Mouse (Mus musculus) liver, embryonic 14.5 days (tissue): ENCODE measurements around the gene Adap2. TPM values are rescaled to one million over a fixed set of nuclear protein-coding genes. Genes with fewer than 3 reads are reported as not detected.

Experiments used
- ATAC-seq: fragments of 200-750 bp; cut with Nextera tagmentation; 2 replicates; pipeline ENCODE4 v1.8.0; 2017; ENCODE audit warnings: moderate number of reproducible peaks, mild to moderate bottlenecking, moderate library complexity; ENCODE audit not compliant: insufficient read depth
- DNase-seq, 3 experiments: peaks; one replicate each; pipeline ENCODE4 v3.0.0-alpha.2; 2012 to 2013; ENCODE audit warnings: low read depth in 3 of 3, low spot score in 3 of 3
- H3K27ac ChIP-seq: fragments of 300-500 bp; sonication (generic); 2 replicates; pipeline ENCODE4 v1.5.1; 2014; ENCODE audit warnings: moderate library complexity, mild to moderate bottlenecking, control low read depth, inconsistent platforms
- H3K27me3 ChIP-seq: fragments of 300-500 bp; sonication (generic); 2 replicates; pipeline ENCODE4 v1.6.1; 2014; ENCODE audit warnings: mild to moderate bottlenecking, low read length, moderate library complexity; ENCODE audit not compliant: control insufficient read depth, insufficient read depth
- H3K36me3 ChIP-seq: fragments of 300-500 bp; sonication (generic); replicated peaks from 2 replicates; pipeline ENCODE4 v1.6.1; 2014; ENCODE audit warnings: low read depth; ENCODE audit not compliant: control insufficient read depth, insufficient read depth
- H3K4me1 ChIP-seq, 2 experiments: fragments of 200-500 bp in 1 of 2; fragments of 300-500 bp in 1 of 2; sonication (generic) in 1 of 2; replicated peaks; 2 replicates each; pipeline ENCODE4 v1.6.1; 2012 to 2014; ENCODE audit warnings: antibody characterized with exemption in 1 of 2, inconsistent platforms in 1 of 2, low read length in 1 of 2; ENCODE audit not compliant: control insufficient read depth in 2 of 2, insufficient read depth in 2 of 2
- H3K4me2 ChIP-seq: fragments of 300-500 bp; sonication (generic); 2 replicates; pipeline ENCODE4 v1.6.1; 2014; ENCODE audit warnings: low read depth, mild to moderate bottlenecking, control low read depth, moderate library complexity
- H3K4me3 ChIP-seq, 2 experiments: fragments of 200-500 bp in 1 of 2; fragments of 300-500 bp in 1 of 2; sonication (generic) in 1 of 2; 2 replicates each; pipeline ENCODE4 v1.5.1; 2012 to 2014; ENCODE audit warnings: low read depth in 2 of 2, low read length in 2 of 2, mild to moderate bottlenecking in 2 of 2, control low read depth in 1 of 2, inconsistent platforms in 1 of 2, moderate library complexity in 1 of 2; ENCODE audit not compliant: insufficient read depth in 1 of 2
- H3K9ac ChIP-seq: fragments of 300-500 bp; sonication (generic); replicated peaks from 2 replicates; pipeline ENCODE4 v1.6.1; 2014; ENCODE audit warnings: mild to moderate bottlenecking, control low read depth, moderate library complexity
- H3K9me3 ChIP-seq: fragments of 300-500 bp; sonication (generic); 2 replicates; pipeline ENCODE4 v1.6.1; 2016; ENCODE audit warnings: low read length, mixed read lengths; ENCODE audit not compliant: control insufficient read depth
- CTCF ChIP-seq: IDR thresholded peaks from 2 replicates; pipeline ENCODE4 v1.5.1; 2016; ENCODE audit warnings: antibody characterized with exemption, low read depth, control low read depth
- EP300 ChIP-seq: IDR thresholded peaks from 2 replicates; pipeline ENCODE4 v1.6.1; 2016; ENCODE audit warnings: antibody characterized with exemption, low read depth
- WGBS: fragments of 180-500 bp; shearing (Covaris S2); extraction: QIAGEN DNeasy Blood & Tissue Kit; methylation state at CpG from one replicate; pipeline ENCODE4 v1.1.7; 2014; ENCODE audit not compliant: insufficient replicate concordance; 5-methylcytosine and 5-hydroxymethylcytosine counted together
- polyA plus RNA-seq, 2 experiments: library from polyadenylated mRNA; depleted of rRNA in 1 of 2; stranded (reverse) in 1 of 2; unstranded in 1 of 2; fragments of >200 nt; fragmentation: Nextera tagmentation in 1 of 2; extraction: Ambion mirVana in 1 of 2; gene quantifications; 2 replicates each; pipeline versions ENCODE4 v1.2.1 to v1.2.3; 2012 to 2014

Adap2 gene
- polyA plus RNA-seq, 2 experiments, result 2.4 to 3.9 TPM

GRCm38 (mm10) chr11:80135954-80136683 is 17.8 kb upstream of the Adap2 start:
- Histone ChIP-seq H3K27me3 (no peaks in the 10 kb centered on the region), H3K9ac (no peak overlapping the region), H3K36me3 (peaks cover 63% of the 10 kb centered on the region), H3K4me2 (no peak overlapping the region), H3K4me1 (peaks cover 0 to 2% of the 10 kb centered on the region in 2 experiments; a peak in 2 of 4 replicates), H3K27ac (no peak overlapping the region), H3K9me3 (no peaks in the 10 kb centered on the region), H3K4me3 (no peak overlapping the region)
- ATAC-seq (no peak), DNase-seq (no peak)
- TF ChIP-seq EP300, result no peak
- no peak for TF ChIP-seq CTCF
- WGBS, result 85% methylated on average over 11 of the region's 11 CpGs

DNA sequence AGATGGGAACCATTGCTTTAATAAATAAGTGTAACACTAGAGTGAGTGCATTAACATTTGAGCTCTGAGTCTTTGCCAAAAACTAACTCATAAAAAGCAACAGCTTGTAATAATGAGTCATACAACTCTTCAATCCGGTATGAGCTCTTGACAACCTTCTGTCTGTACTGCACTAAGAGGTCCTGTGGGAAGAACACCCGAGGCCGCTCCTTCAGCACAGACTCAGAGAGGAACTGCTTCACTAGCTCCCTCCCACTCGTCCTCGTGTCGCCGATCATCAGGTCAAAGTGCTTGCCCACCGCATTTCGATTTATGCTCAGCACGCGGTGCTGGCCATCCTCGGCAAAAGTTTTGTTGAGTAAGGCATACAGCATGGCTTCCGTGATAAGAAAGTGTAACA is 17.1 kb upstream of the Adap2 start:
- no peaks in the 10 kb centered on the region for H3K27me3 ChIP-seq
- H3K36me3 ChIP-seq, result peaks cover 58% of the 10 kb centered on the region
- H3K4me3 ChIP-seq, result no peak overlapping the region
- H3K27ac ChIP-seq, result no peak overlapping the region
- H3K4me1 ChIP-seq, result peaks cover 0 to 3% of the 10 kb centered on the region in 2 experiments; a peak in 3 of 4 replicates
- no peak overlapping the region for H3K9ac ChIP-seq
- DNase-seq (no peak), ATAC-seq (no peak)
- TF ChIP-seq EP300 (no peak), CTCF (no peak)
- H3K9me3 ChIP-seq, result no peaks in the 10 kb centered on the region
- 86% methylated on average over 13 of the region's 13 CpGs for WGBS
- no peak overlapping the region for H3K4me2 ChIP-seq

DNA sequence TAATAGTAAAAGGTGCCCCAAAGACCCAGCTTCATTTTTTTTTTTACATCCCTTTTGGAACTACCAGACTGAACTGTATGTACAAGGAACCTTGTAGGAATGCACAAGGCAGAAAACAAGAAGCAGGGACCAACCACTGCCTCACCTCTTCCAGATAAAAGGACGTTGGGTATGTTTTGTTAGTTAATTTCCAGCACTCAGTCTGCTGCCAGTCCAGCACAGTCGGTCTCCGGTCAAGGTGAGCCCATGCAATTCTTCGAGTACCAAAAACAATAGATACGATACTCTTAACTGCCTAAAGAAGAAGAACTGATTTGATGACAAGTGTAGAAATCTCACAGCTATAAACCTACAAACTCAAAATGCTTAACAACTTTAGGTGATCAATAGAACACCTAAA is 16.1 kb upstream of the Adap2 start:
- TF ChIP-seq EP300 (no peak), CTCF (no peak)
- 82% methylated on average over 5 of the region's 5 CpGs for WGBS
- Histone ChIP-seq H3K4me1 (peaks cover 2 to 8% of the 10 kb centered on the region in 2 experiments), H3K36me3 (peaks cover 49% of the 10 kb centered on the region), H3K4me2 (no peak overlapping the region), H3K27me3 (no peaks in the 10 kb centered on the region), H3K9ac (no peak overlapping the region), H3K9me3 (no peaks in the 10 kb centered on the region), H3K4me3 (no peak overlapping the region), H3K27ac (no peak overlapping the region)
- DNase-seq, result no peak
- no peak for ATAC-seq

- H3K4me2 ChIP-seq, result peak within 1 kb of the TSS; percentile 95
- peak; percentile 89 for ATAC-seq
- H3K9ac ChIP-seq, result peak within 1 kb of the TSS; percentile 89
- no peaks in the 10 kb centered on the region for H3K9me3 ChIP-seq
- under 1% methylated on average over 40 of the region's 40 CpGs for WGBS
- peak within 1 kb of the TSS; percentile 46 for H3K27ac ChIP-seq
- TF ChIP-seq EP300 (no peak), CTCF (no peak)
- DNase-seq, result peak; percentile 72 to 82 (median 75)
- peaks cover 7 to 18% of the 10 kb centered on the region in 2 experiments for H3K4me1 ChIP-seq
- peaks cover 13% of the 10 kb centered on the region for H3K36me3 ChIP-seq
- H3K27me3 ChIP-seq, result no peaks in the 10 kb centered on the region
- H3K4me3 ChIP-seq, result peak within 1 kb of the TSS; percentile 90 to 99
Observed at GRCm38 (mm10) chr11:80141825-80142521, 11.9 kb upstream of the Adap2 start, which contains the start of gene Tefm. Gene Tefm (minus strand): TSS chr11:80142175.

DNA sequence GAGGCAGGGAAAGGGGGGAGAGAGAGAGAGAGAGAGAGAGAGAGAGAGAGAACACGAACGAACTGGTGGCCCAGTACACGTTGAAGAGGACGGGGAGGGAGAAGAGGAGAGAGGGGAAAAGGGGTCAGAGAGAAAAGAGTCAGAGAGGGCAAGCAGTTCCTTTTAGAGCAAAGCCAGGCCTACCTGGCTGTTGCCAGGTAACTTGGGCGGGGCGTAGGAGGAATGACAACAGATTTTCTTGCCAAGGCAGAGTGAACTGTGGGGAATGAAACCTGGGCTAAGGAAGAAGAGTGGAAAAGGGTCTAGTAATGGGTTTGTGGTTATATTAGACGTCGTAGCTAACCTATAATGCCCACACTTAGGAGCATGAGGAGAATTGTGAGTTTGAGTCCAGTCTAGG is 11.0 kb upstream of the Adap2 start:
- Histone ChIP-seq H3K27me3 (no peaks in the 10 kb centered on the region), H3K4me3 (peak overlapping the region in 1 of 2 experiments; percentile 90; a peak in 1 of 4 replicates), H3K27ac (no peak overlapping the region), H3K4me2 (peak overlapping the region; percentile 95), H3K4me1 (peaks cover 7 to 21% of the 10 kb centered on the region in 2 experiments), H3K9ac (peak overlapping the region; percentile 89; the same call in 1 of the 2 replicates), H3K36me3 (peaks cover 6% of the 10 kb centered on the region), H3K9me3 (no peaks in the 10 kb centered on the region)
- TF ChIP-seq CTCF, result no peak
- no peak for TF ChIP-seq EP300
- ATAC-seq (no peak), DNase-seq (no peak)
- 46% methylated on average over 8 of the region's 8 CpGs for WGBS
